Mouse (Mus musculus): ENCODE measurements at regions not wholly inside any gene's neighbourhood (a gene's known extent, or its start where the extent isn't known, plus 50 kb on each side); places are given as distances from the start of the nearest gene placed in this dataset.

- H3K36me3 ChIP-seq (ENCODE audit: control insufficient read depth, insufficient read depth, low read length) = no peaks in the 10 kb centered on the region
- no peaks in the 10 kb centered on the region for H3K9me3 ChIP-seq (ENCODE audit: control insufficient read depth, low read depth, low read length)
- WGBS = 50% methylated on average over 1 of the region's 1 CpGs
- no peaks in the 10 kb centered on the region for H3K27me3 ChIP-seq (ENCODE audit: control insufficient read depth, insufficient read depth, low read length)
- no peak for ATAC-seq (ENCODE audit: insufficient number of reproducible peaks, insufficient read depth, low FRiP score, low read depth)
- no peak overlapping the region for H3K9ac ChIP-seq (replicated peaks; ENCODE audit: low read depth, low read length)
- no peak overlapping the region for H3K4me2 ChIP-seq (replicated peaks; ENCODE audit: low read depth, low read length)
- H3K4me1 ChIP-seq (ENCODE audit: control insufficient read depth, insufficient read depth, low read length) = 0 out of 2 replicates have a peak, but pooled peaks cover 4% of the 10 kb centered on the region
- no peak overlapping the region for H3K27ac ChIP-seq (ENCODE audit: low read length)
- no peak overlapping the region for H3K4me3 ChIP-seq (ENCODE audit: low read depth, low read length)
These were observed 74.0 kb downstream of the Adamts15 start for GRCm38 (mm10) chr9:30848249-30848648.

- H3K36me3 ChIP-seq (ENCODE audit: control insufficient read depth, insufficient read depth, low read length) = no peaks in the 10 kb centered on the region
- H3K4me2 ChIP-seq (replicated peaks; ENCODE audit: low read depth, low read length) = no peak overlapping the region
- no peaks in the 10 kb centered on the region for H3K9me3 ChIP-seq (ENCODE audit: control insufficient read depth, low read depth, low read length)
- H3K4me1 ChIP-seq (ENCODE audit: control insufficient read depth, insufficient read depth, low read length) = 0 out of 2 replicates have a peak, but pooled peaks cover 4% of the 10 kb centered on the region
- no peak overlapping the region for H3K4me3 ChIP-seq (ENCODE audit: low read depth, low read length)
- H3K9ac ChIP-seq (replicated peaks; ENCODE audit: low read depth, low read length) = no peak overlapping the region
- H3K27ac ChIP-seq (ENCODE audit: low read length) = no peak overlapping the region
- 60% methylated on average over 10 of the region's 10 CpGs for WGBS
- no peaks in the 10 kb centered on the region for H3K27me3 ChIP-seq (ENCODE audit: control insufficient read depth, insufficient read depth, low read length)
- no peak for ATAC-seq (ENCODE audit: insufficient number of reproducible peaks, insufficient read depth, low FRiP score, low read depth)
These were observed 76.5 kb downstream of the Adamts15 start for GRCm38 (mm10) chr9:30845609-30846290.

- H3K9ac ChIP-seq (replicated peaks; ENCODE audit: low read depth, low read length) = no peak overlapping the region
- WGBS = 27% methylated on average over 8 of the region's 8 CpGs
- H3K27ac ChIP-seq (ENCODE audit: low read length) = no peak overlapping the region
- no peak overlapping the region for H3K4me3 ChIP-seq (ENCODE audit: low read depth, low read length)
- 0 out of 2 replicates have a peak, but pooled peaks cover 4% of the 10 kb centered on the region for H3K4me1 ChIP-seq (ENCODE audit: control insufficient read depth, insufficient read depth, low read length)
- no peak overlapping the region for H3K4me2 ChIP-seq (replicated peaks; ENCODE audit: low read depth, low read length)
- H3K9me3 ChIP-seq (ENCODE audit: control insufficient read depth, low read depth, low read length) = no peaks in the 10 kb centered on the region
- H3K36me3 ChIP-seq (ENCODE audit: control insufficient read depth, insufficient read depth, low read length) = no peaks in the 10 kb centered on the region
- no peaks in the 10 kb centered on the region for H3K27me3 ChIP-seq (ENCODE audit: control insufficient read depth, insufficient read depth, low read length)
- ATAC-seq (ENCODE audit: insufficient number of reproducible peaks, insufficient read depth, low FRiP score, low read depth) = no peak
These were observed 78.1 kb downstream of the Adamts15 start for GRCm38 (mm10) chr9:30844079-30844563.

- Histone ChIP-seq H3K27me3 (ENCODE audit: control insufficient read depth, insufficient read depth, low read length) (no peaks in the 10 kb centered on the region), H3K36me3 (ENCODE audit: control insufficient read depth, insufficient read depth, low read length) (no peaks in the 10 kb centered on the region), H3K27ac (ENCODE audit: low read length) (no peak overlapping the region), H3K4me1 (ENCODE audit: control insufficient read depth, insufficient read depth, low read length) (peaks cover 6% of the 10 kb centered on the region; the same call in 1 of the 2 replicates), H3K9ac (replicated peaks; ENCODE audit: low read depth, low read length) (no peak overlapping the region), H3K9me3 (ENCODE audit: control insufficient read depth, low read depth, low read length) (no peaks in the 10 kb centered on the region), H3K4me3 (ENCODE audit: low read depth, low read length) (no peak overlapping the region), H3K4me2 (replicated peaks; ENCODE audit: low read depth, low read length) (no peak overlapping the region)
- no peak for ATAC-seq (ENCODE audit: insufficient number of reproducible peaks, insufficient read depth, low FRiP score, low read depth)
- WGBS = 45% methylated on average over 4 of the region's 4 CpGs
These were observed 87.3 kb downstream of the Adamts15 start for GRCm38 (mm10) chr9:30834908-30835307.

GRCm38 (mm10) chr9:30834565-30834905 lies 87.7 kb downstream of the Adamts15 start:
- no peak overlapping the region for H3K4me3 ChIP-seq (ENCODE audit: low read depth, low read length)
- no peaks in the 10 kb centered on the region for H3K27me3 ChIP-seq (ENCODE audit: control insufficient read depth, insufficient read depth, low read length)
- H3K27ac ChIP-seq (ENCODE audit: low read length) = peak overlapping the region; percentile 3; the same call in 1 of the 2 replicates
- no peak for ATAC-seq (ENCODE audit: insufficient number of reproducible peaks, insufficient read depth, low FRiP score, low read depth)
- H3K9ac ChIP-seq (replicated peaks; ENCODE audit: low read depth, low read length) = no peak overlapping the region
- H3K9me3 ChIP-seq (ENCODE audit: control insufficient read depth, low read depth, low read length) = no peaks in the 10 kb centered on the region
- no peak overlapping the region for H3K4me2 ChIP-seq (replicated peaks; ENCODE audit: low read depth, low read length)
- 47% methylated on average over 10 of the region's 10 CpGs for WGBS
- peaks cover 6% of the 10 kb centered on the region; the same call in 1 of the 2 replicates for H3K4me1 ChIP-seq (ENCODE audit: control insufficient read depth, insufficient read depth, low read length)
- H3K36me3 ChIP-seq (ENCODE audit: control insufficient read depth, insufficient read depth, low read length) = no peaks in the 10 kb centered on the region

- Histone ChIP-seq H3K4me2 (replicated peaks; ENCODE audit: low read depth, low read length) (no peak overlapping the region), H3K4me1 (ENCODE audit: control insufficient read depth, insufficient read depth, low read length) (peaks cover 6% of the 10 kb centered on the region; the same call in 1 of the 2 replicates), H3K9me3 (ENCODE audit: control insufficient read depth, low read depth, low read length) (no peaks in the 10 kb centered on the region), H3K36me3 (ENCODE audit: control insufficient read depth, insufficient read depth, low read length) (no peaks in the 10 kb centered on the region), H3K4me3 (ENCODE audit: low read depth, low read length) (no peak overlapping the region), H3K9ac (replicated peaks; ENCODE audit: low read depth, low read length) (no peak overlapping the region), H3K27ac (ENCODE audit: low read length) (peak overlapping the region; percentile 3; the same call in 1 of the 2 replicates), H3K27me3 (ENCODE audit: control insufficient read depth, insufficient read depth, low read length) (no peaks in the 10 kb centered on the region)
- 72% methylated on average over 15 of the region's 15 CpGs for WGBS
- ATAC-seq (ENCODE audit: insufficient number of reproducible peaks, insufficient read depth, low FRiP score, low read depth) = no peak
These were observed 88.3 kb downstream of the Adamts15 start for GRCm38 (mm10) chr9:30833836-30834564.

- Histone ChIP-seq H3K4me2 (replicated peaks; ENCODE audit: low read depth, low read length) (no peak overlapping the region), H3K4me3 (ENCODE audit: low read depth, low read length) (no peak overlapping the region), H3K9ac (replicated peaks; ENCODE audit: low read depth, low read length) (no peak overlapping the region), H3K36me3 (ENCODE audit: control insufficient read depth, insufficient read depth, low read length) (no peaks in the 10 kb centered on the region), H3K9me3 (ENCODE audit: control insufficient read depth, low read depth, low read length) (no peaks in the 10 kb centered on the region), H3K27ac (ENCODE audit: low read length) (no peak overlapping the region), H3K27me3 (ENCODE audit: control insufficient read depth, insufficient read depth, low read length) (no peaks in the 10 kb centered on the region), H3K4me1 (ENCODE audit: control insufficient read depth, insufficient read depth, low read length) (no peaks in the 10 kb centered on the region)
- WGBS = 69% methylated on average over 3 of the region's 3 CpGs
- no peak for ATAC-seq (ENCODE audit: insufficient number of reproducible peaks, insufficient read depth, low FRiP score, low read depth)
These were observed 92.9 kb downstream of the Adamts15 start for GRCm38 (mm10) chr9:30829158-30829870.

GRCm38 (mm10) chr9:30827780-30828179 lies 94.5 kb downstream of the Adamts15 start:
- Histone ChIP-seq H3K27ac (ENCODE audit: low read length) (no peak overlapping the region), H3K4me2 (replicated peaks; ENCODE audit: low read depth, low read length) (no peak overlapping the region), H3K9me3 (ENCODE audit: control insufficient read depth, low read depth, low read length) (no peaks in the 10 kb centered on the region), H3K9ac (replicated peaks; ENCODE audit: low read depth, low read length) (no peak overlapping the region), H3K4me3 (ENCODE audit: low read depth, low read length) (no peak overlapping the region), H3K36me3 (ENCODE audit: control insufficient read depth, insufficient read depth, low read length) (no peaks in the 10 kb centered on the region), H3K4me1 (ENCODE audit: control insufficient read depth, insufficient read depth, low read length) (no peaks in the 10 kb centered on the region), H3K27me3 (ENCODE audit: control insufficient read depth, insufficient read depth, low read length) (no peaks in the 10 kb centered on the region)
- ATAC-seq (ENCODE audit: insufficient number of reproducible peaks, insufficient read depth, low FRiP score, low read depth) = no peak
- WGBS = 63% methylated on average over 1 of the region's 1 CpGs

All from stomach, embryonic 14.5 days (tissue).